Mouse (Mus musculus) brain, embryonic 14.5 days (tissue): ENCODE results near the gene Eif5a2. TPM values are rescaled to one million over a fixed set of nuclear protein-coding genes. Genes with fewer than 3 reads are reported as not detected.

Source experiments
- DNase-seq: peaks from one replicate; pipeline ENCODE4 v3.0.0-alpha.2; 2011; ENCODE audit warnings: low read depth
- CTCF ChIP-seq: fragments of 200-500 bp; IDR thresholded peaks from 2 replicates; pipeline ENCODE4 v1.5.1; 2012; ENCODE audit warnings: inconsistent platforms, mild to moderate bottlenecking, moderate library complexity, borderline replicate concordance; ENCODE audit not compliant: insufficient read depth, insufficient read length; ENCODE audit errors: extremely low read depth
- POLR2A ChIP-seq: fragments of 200-500 bp; IDR thresholded peaks from 2 replicates; pipeline ENCODE4 v1.6.1; 2012; ENCODE audit warnings: mild to moderate bottlenecking, inconsistent platforms, borderline replicate concordance; ENCODE audit not compliant: poor library complexity, insufficient read depth, insufficient read length, severe bottlenecking; ENCODE audit errors: extremely low read depth
- polyA plus RNA-seq: library from polyadenylated mRNA; depleted of rRNA; stranded (reverse); fragments of >200 nt; gene quantifications from 2 replicates; pipeline ENCODE4 v1.2.3, GENCODE M21; 2012; rRNA removed

The Eif5a2 gene
- polyA plus RNA-seq, 1 experiment = 9.0 TPM

- peak; percentile 84 for DNase-seq
These were observed 33.3 kb downstream of the Eif5a2 start for GRCm38 (mm10) chr3:28814361-28814760.

DNA sequence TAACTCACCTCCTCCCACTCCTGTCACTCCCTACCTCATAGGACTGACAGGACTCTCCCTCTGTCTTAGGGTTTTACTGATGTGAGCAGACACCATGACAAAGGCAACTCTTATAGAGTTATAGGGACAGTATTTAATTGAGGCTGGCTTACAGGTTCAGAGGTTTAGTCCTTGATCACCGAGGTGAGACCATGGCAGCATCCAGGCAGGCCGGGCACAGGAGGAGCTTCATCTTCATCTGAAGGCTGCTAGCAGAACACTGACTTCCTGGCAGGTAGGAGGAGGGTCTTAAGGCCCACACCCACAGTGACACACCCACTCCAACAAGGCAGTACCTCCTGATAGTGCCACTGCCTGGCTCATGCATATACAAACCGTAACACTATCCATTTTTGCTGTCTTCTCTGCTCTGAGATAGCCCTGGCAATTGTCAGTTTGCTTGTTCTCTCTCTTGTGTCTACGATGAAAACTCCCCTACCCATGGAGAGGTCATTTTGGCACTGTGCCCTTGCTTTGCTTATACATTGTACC, 35.0 kb downstream of the Eif5a2 start:
- DNase-seq = no peak

More at GRCm38 (mm10) chr3:28814361-28814760, 33.3 kb downstream of the Eif5a2 start:
- TF ChIP-seq CTCF (peak; percentile 18; the same call in 1 of the 2 replicates), POLR2A (no peak)

DNA sequence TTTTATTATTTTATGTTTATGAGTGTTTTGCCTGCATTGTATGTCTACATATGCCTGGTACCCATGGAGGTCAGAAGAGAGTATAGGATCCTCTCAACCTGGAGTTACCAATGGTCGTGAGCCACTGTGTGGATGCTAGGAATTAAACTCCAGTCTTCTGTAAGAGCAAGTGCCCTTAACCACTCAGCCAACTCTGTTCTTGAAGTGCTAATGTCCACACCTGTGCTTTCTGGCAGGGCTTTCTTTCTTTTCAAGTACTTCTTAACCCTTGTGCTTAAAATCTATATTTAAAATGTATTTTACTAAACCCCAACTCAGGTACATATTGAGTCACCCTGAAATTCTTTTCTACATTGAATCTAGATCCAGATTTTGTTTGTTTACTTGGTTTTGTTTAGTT, 45.2 kb downstream of the Eif5a2 start:
- TF ChIP-seq CTCF (no peak), POLR2A (no peak)
- DNase-seq = no peak

More for the DNA sequence above, 35.0 kb downstream of the Eif5a2 start:
- no peak for TF ChIP-seq CTCF
- no peak for TF ChIP-seq POLR2A

DNA sequence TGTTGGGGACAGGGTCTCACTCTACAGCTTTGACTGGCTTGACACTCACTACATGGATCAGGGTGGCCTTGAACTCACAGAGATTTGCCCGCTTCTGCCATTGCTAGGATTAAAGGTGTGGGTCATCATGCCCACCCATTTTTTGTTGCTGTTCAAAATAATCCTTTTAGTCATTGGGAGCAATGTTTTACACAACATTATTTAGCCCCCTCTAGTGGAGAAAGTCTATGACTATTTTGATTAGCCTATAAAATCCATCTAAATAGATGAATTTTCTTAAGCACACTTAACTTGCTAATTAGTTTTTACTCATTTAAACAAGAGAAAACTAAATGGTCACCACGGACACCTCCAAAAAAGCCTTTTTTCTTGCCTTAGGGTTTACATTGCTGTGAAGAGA, 46.5 kb downstream of the Eif5a2 start:
- DNase-seq = no peak
- no peak for TF ChIP-seq POLR2A
- TF ChIP-seq CTCF = no peak

DNA sequence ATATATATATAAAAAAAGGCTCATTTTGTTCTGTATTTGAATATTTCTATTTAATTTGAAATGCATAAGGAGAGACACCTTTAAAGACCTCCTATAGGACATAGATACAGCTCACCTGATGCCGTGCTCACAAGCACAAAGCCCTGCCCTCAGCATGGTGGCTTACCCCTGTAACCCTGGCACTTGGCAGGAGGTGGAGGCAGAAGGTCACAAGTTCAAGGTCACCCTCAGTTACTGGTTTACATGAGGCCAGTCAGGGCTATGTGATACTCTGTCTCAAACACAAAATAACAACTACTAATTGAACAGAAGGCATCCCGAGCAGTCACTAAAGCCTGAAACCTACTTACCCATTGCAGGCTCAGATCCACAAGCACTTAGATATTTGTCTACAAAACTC, 48.4 kb downstream of the Eif5a2 start:
- TF ChIP-seq POLR2A (no peak), CTCF (no peak)
- DNase-seq = no peak

- no peak for DNase-seq
- TF ChIP-seq CTCF (no peak), POLR2A (no peak)
These were observed 55.8 kb downstream of the Eif5a2 start for GRCm38 (mm10) chr3:28836796-28837371.

GRCm38 (mm10) chr3:28841886-28842649, 61.0 kb downstream of the Eif5a2 start:
- peak; percentile 51 for DNase-seq
- TF ChIP-seq CTCF (no peak), POLR2A (no peak)

DNA sequence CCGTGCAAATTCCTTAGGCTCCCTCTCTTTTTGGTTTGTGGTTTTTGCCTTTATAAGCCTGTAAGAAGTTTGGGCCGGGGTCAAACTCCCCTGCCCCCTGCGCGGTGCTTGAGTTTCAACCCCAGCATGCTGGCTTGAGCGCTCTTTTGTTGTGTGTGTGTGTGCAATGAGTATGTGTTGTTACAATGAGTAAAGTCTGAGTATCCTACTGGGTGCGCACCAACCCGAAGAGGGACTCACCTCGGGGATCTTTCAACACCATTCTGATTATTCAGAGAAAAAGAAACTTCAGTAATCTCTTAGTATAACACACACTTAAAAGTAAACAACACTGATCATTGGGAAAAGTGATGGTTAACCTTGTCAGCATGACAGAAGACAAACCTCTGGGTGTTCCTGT, 62.2 kb downstream of the Eif5a2 start:
- no peak for DNase-seq
- no peak for TF ChIP-seq POLR2A
- TF ChIP-seq CTCF = no peak

DNA sequence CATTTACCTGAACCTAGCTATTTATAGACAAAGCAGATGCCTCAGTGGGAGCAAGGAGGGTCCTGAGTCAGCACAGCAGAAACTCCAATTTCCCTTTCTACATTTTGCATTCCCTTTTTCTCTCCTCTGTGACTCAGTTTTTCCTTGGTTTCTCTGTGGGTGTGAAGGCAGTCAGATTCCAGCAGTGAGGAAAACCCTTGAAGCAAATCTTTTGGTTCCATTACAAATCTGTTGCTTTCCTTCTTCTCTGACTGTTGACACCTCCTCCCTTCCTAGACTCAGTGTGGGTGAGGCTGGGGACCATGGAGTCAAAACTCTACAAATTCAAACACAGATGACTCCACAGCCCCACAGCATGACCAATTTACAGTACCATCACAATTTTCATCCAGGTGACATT, 66.0 kb downstream of the Eif5a2 start:
- DNase-seq = no peak
- TF ChIP-seq POLR2A = no peak
- no peak for TF ChIP-seq CTCF

Other genes starting within 250 kb of the Eif5a2 start
- 0.01 and 0.15 TPM in 2 replicates for gene Slc2a2, start 83.4 kb upstream of the Eif5a2 start, polyA plus RNA-seq
- 131 and 141 TPM in 2 replicates for gene Rpl22l1, start 24.2 kb downstream of the Eif5a2 start, polyA plus RNA-seq
- gene Gm1527, start 111.3 kb downstream of the Eif5a2 start, polyA plus RNA-seq = not detected in 2 replicates